ENCODE assay signal across 30 mouse cellular contexts in genomic region chr5:22899913-22900312, GRCm38 (mm10).
"Had no signal": no experiment of that assay in that cellular context is flagged by ENCODE, and none has a peak within 500 bp of the region (broad histone marks: within the 10 kb centered on the region; RNA-seq: fewer than 3 reads in every experiment).

No protein-coding gene starts in this region.

- DNase-seq: heart, postnatal 10 days; heart, postnatal 14 days; heart, postnatal 36 days; heart, postnatal 4 days; kidney, adult 11 months; kidney, adult 18-20 months; kidney, adult 2 months; kidney, adult 8-10 months; kidney, adult 9 months; kidney, postnatal 10 days; kidney, postnatal 14 days; kidney, postnatal 25 days; kidney, postnatal 36 days; kidney, postnatal 4 days; layer of hippocampus, adult 9-11 months; layer of hippocampus, postnatal 36 days had no signal

- H3K4me3 ChIP-seq: heart, embryonic 12.5 days; heart, embryonic 13.5 days; heart, embryonic 15.5 days; hindbrain, embryonic 10.5 days; hindbrain, embryonic 12.5 days; hindbrain, embryonic 13.5 days; hindbrain, embryonic 15.5 days; intestine, embryonic 15.5 days; kidney, embryonic 15.5 days; layer of hippocampus, adult 2 months; left cerebral cortex, adult 2 months had no signal

- H3K9me3 ChIP-seq: heart, embryonic 12.5 days; heart, embryonic 13.5 days; heart, embryonic 15.5 days; hindbrain, embryonic 10.5 days; hindbrain, embryonic 12.5 days; hindbrain, embryonic 13.5 days; hindbrain, embryonic 15.5 days; intestine, embryonic 15.5 days; kidney, embryonic 15.5 days had no signal

- H3K36me3 ChIP-seq: heart, embryonic 12.5 days; heart, embryonic 13.5 days; heart, embryonic 15.5 days; hindbrain, embryonic 10.5 days; hindbrain, embryonic 12.5 days; hindbrain, embryonic 13.5 days; hindbrain, embryonic 15.5 days; intestine, embryonic 15.5 days; kidney, embryonic 15.5 days had no signal

- H3K9ac ChIP-seq: heart, embryonic 12.5 days; heart, embryonic 13.5 days; heart, embryonic 15.5 days; hindbrain, embryonic 12.5 days; hindbrain, embryonic 13.5 days; hindbrain, embryonic 14.5 days; hindbrain, embryonic 15.5 days; intestine, embryonic 15.5 days; kidney, embryonic 15.5 days had no signal

- H3K4me1 ChIP-seq: heart, embryonic 12.5 days; heart, embryonic 13.5 days; heart, embryonic 15.5 days; hindbrain, embryonic 10.5 days; hindbrain, embryonic 12.5 days; intestine, embryonic 15.5 days; kidney, embryonic 15.5 days had no signal

- H3K4me2 ChIP-seq: heart, embryonic 12.5 days; heart, embryonic 13.5 days; heart, embryonic 15.5 days; hindbrain, embryonic 12.5 days; hindbrain, embryonic 13.5 days; hindbrain, embryonic 14.5 days; hindbrain, embryonic 15.5 days; intestine, embryonic 15.5 days; kidney, embryonic 15.5 days had no signal

- H3K27ac ChIP-seq: heart, embryonic 13.5 days; heart, embryonic 15.5 days; hindbrain, embryonic 10.5 days; hindbrain, embryonic 12.5 days; hindbrain, embryonic 13.5 days; hindbrain, embryonic 14.5 days; hindbrain, embryonic 15.5 days; hindbrain, postnatal 0 days; intestine, embryonic 15.5 days; kidney, embryonic 15.5 days; kidney, postnatal 0 days; layer of hippocampus, adult 2 months; left cerebral cortex, adult 2 months had no signal

- H3K27me3 ChIP-seq: heart, embryonic 12.5 days; heart, embryonic 13.5 days; heart, embryonic 15.5 days; hindbrain, embryonic 12.5 days; hindbrain, embryonic 13.5 days; hindbrain, embryonic 15.5 days; intestine, embryonic 15.5 days; kidney, embryonic 15.5 days had no signal
